Mouse (Mus musculus) stomach, postnatal 0 days (tissue): ENCODE results near the gene Eif5a.

Source experiments
- CTCF ChIP-seq: IDR thresholded peaks from 2 replicates; pipeline ENCODE4 v1.5.1; 2016; ENCODE audit warnings: antibody characterized with exemption, low read depth, mild to moderate bottlenecking, moderate library complexity
- EP300 ChIP-seq: optimal IDR thresholded peaks from 2 replicates; pipeline ENCODE3; 2016; ENCODE audit warnings: antibody characterized with exemption

DNA sequence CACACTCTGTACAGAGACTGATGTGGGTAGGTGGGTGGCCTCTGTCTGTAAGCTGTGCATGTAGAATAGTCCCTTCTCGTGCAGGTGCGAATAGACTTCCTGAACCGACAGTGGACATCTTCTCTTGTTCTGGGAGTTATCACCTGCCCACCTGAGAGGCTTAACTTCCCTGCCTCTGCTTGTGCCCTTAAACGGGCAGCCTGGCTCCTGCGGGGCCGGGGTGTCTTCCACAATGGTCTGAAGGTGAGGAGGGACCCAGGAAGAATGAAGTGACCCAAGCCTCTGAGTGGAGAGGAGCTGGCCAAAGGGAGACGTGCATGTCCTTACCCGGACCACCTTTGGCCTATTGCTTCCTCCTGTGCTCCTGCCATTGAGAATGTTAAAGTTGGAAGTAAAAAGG lies 11.6 kb downstream of the Eif5a start:
- TF ChIP-seq CTCF (no peak), EP300 (no peak)
